Mouse (Mus musculus): ENCODE results near the gene Reps2.

The Reps2 gene

DNA sequence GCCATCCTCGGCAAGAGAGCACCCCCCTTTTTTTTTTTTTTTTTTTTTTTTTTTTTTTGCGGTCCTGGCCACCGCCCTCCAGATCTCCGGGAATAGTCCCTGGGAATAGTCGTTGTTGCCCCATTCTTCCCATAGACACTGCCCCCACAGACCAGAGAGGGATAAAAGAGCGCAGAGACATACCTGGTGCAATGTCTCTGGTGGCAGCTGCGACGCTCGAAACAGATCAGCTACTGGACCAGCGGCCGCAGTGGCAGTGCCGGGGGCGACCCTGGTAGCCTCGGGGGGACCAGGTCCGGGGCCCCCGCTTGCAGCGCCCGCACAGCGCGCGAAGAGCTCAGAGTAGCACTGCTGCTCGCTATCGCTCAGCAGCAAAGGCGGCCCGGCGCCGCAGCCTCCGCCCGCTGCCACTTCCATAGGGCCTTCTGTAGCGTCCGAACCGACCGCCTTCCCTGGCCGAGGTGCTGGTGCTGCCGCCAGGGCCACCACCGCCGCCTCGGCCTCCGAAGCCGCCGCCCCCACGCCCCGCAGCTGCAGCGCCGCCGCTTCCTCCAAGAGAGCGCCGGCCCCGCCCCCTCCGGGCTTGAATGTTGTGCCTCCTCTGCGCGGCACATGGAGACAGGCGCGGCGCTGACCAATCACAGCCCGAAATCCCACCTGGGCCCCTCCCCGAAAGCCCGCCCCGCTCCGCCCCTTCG is at the start of gene Reps2:
TSS of gene Reps2 (minus strand) at position 559 of the 698 bp plus-strand sequence.
- no peak for DNase-seq (ENCODE audit: low read depth)

DNA sequence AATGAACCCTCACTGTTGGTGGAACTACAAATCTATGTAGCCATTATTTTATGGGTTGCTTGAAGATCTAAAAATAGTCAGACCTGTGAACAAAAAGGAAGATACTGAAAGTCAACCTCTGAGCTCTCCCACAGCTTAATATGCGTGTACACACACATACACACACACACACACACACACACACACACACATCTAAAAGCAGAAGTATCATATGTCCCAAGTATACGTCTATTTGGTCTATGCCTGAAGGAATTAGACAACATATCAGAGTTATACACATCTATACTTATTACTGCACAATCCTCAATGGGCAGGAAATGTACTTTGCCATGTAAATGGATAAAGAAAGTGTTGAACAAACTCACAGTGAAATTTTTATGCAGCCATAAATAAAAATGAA is 47.8 kb upstream of the Reps2 start:
- DNase-seq (ENCODE audit: low read depth) = peak; percentile 7

DNA sequence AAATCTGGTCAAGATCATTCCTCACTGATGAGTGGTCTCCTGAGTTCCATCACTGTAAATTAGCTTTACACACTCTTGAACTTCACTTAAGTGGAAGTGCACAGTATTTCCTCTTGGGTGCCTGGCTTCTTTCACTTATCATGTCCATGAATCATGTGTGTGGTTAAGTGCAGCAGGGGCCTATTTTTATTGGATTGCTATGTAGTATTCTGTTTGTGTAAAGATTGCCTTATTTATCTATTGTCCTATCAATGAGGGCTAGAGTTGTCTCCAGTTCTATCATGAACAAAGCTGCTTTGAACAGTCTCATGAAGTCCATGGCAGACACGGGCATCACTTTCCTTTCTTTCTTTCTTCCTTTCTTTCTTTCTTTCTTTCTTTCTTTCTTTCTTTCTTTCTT is 41.9 kb upstream of the Reps2 start:
- no peak for DNase-seq (ENCODE audit: low read depth)

DNA sequence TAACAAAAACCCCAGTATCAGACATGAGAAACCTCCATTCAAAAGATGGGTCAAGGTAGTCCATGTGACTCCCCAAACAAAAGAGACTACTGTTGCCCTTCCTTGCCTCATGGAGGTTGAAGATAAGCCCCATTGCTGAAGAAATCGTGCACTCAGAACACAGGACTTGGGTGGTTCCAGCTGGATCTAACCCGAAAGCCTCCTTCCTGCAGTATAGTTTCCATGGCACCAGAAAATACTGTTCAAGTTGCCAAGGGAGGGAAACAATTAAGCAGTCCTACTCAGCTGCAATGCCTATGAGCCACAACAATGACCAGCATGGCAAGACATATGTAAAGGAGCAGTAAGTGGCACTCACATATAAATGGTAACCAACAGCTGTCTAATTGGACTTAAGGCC is 36.1 kb upstream of the Reps2 start:
- DNase-seq (ENCODE audit: low read depth) = no peak

DNA sequence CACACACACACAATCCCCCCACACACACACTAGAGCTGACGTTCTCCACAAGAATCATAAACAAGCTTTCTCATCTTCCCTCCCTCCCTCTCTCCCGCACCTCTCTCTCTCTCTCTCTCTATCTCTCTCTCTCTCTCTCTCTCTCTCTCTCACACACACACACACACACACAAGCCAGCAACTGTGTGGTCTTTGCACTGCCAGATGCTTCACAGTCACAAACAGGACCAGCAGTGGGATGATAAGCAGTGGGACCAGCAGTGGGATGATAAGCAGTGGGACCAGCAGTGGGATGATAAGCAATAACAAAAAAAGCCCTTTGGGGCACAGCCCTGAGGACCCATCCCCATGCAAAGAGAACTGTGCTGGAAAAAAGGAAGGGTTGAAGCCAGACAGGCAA is 35.4 kb upstream of the Reps2 start:
- DNase-seq (ENCODE audit: low read depth) = no peak

DNA sequence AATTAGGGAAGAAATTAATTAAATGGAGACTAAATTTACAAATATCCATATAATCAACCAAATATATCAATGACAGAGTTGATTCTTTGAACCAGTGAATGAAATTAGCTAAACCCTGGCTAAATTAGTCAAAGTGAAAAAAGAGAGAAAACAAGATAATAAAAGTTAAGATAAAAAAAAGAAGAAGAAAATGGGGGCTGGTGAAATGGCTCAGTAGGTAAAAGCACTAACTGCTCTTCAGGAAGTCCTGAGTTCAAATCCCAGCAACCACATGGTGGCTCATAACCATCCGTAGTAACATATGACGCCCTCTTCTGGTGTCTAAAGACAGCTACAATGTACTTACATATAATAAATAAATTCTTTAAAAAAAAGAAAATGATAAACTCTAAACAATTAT is 22.7 kb upstream of the Reps2 start:
- no peak for DNase-seq (ENCODE audit: low read depth)

DNA sequence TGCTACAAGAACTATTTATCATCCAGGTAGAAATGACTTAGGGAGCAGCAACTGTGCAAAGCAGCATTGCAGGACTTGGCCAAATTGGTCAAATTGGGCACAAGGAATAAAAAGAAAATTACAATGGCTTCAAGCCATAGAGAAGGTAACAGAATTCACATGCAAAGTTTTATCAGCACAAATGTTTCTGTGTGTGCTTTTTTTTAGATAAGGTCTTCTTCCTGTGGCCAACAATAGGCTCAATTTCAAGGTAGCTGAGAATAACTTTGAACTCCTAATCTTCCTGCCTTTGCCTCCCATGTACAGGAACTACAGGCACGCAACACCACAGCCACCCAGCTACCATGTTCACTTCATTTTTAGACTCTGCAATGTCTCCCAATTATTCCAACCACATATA is 16.7 kb upstream of the Reps2 start:
- no peak for DNase-seq (ENCODE audit: low read depth)

DNA sequence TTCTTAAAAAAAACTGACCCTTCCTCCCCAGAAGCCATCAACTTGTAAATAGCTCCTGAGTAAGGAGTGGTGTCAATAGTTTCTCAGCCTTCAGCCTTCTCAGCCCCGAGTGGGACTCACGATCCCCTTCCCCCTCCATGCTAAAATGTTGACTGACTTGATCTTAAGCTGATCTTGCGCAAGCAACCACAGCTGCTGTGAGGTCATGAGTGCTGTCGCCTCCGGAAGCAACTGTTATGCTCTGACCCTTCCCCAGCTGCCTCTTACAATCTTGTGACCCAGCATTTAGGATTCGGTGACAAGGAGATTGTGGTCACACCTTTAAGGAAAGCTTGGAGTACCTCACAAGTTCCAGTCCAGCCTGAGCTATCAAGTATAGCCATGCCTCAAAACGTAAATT is 10.1 kb upstream of the Reps2 start:
- DNase-seq (ENCODE audit: low read depth) = peak; percentile 23

DNA sequence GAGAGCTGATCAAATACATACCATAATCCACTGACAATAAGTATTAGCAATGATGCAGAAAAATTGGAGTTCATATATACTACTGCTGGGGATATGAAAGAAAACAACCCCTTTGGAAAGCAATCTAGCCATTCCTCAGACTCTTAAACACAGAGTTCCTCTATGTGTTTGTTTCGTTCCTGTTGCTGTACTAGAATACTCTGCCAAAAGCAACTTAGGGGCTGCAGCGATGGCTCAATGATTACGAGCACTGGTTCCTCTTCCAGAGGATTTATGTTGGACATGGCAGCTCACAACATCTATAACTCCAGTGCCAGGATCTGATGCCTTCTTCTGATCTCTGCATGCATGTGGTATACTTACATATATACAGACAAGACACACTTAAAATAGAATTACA is 9.0 kb upstream of the Reps2 start:
- no peak for DNase-seq (ENCODE audit: low read depth)

DNA sequence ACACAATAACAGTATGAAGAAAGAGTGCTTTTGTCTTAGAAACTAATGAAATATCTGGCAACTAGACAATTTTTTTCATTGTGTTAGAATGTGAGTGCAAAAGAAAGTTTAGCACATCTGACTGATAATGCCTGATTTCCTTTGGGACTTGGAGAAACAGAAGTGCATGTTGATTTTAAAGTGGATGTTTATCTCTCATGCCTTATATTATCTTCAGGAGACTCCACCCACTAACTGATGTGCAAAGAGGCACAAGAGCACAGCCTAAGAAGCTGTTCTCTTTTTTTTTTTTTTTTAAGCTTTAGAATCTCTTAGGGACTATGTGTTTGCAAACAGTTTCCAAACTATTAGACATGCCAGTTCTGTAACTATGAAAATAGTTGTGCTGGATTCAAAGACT is 7.7 kb upstream of the Reps2 start:
- no peak for DNase-seq (ENCODE audit: low read depth)

DNA sequence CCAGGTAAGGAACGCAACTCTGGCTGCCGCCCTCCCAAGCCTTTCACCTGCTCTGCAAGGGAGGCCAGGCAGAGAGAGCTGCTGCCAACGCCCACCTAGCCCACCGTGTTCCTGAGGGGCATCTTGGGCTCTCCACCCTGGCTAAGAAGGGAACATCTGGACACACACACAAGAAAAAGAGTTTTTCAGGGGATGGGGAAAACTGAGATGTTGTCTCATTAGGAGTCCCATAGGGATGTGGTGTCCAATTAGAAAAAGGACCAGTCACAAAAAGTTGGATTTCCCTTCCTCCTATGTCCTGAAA is 292 bp upstream of the Reps2 start:
- no peak for DNase-seq (ENCODE audit: low read depth)

DNA sequence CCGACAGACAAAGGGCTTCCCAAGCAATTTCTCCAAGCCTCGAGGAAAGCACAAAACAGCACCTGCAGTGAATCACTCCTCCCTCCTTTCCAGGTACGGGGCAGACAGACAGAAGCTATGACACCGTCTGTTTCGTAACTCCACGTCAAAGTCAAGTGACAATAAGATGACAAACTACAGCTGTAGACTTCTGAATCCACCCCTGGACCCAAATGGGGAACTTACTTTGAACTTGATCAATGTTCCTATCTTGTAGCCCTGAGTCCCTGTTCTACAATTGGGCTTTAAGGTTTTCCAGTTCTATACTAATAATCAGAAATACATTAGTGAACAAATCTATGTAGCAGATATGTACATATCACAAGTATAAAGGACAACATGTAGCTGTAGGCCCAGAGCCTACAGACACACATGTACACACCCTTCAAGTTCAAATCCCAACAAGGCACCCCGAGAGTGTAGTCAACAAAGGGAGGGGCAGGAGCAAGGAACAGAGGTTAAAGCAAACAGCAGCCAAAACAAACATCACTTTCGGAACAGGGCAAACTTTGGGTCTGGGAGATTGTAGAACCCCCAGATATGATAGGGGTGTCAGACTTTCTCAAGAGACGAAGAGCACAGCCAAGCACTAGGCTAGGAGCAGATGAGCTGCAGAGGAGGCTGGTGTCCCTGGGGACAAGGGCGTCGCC is 903 bp downstream of the Reps2 start:
- no peak for DNase-seq (ENCODE audit: low read depth)

DNA sequence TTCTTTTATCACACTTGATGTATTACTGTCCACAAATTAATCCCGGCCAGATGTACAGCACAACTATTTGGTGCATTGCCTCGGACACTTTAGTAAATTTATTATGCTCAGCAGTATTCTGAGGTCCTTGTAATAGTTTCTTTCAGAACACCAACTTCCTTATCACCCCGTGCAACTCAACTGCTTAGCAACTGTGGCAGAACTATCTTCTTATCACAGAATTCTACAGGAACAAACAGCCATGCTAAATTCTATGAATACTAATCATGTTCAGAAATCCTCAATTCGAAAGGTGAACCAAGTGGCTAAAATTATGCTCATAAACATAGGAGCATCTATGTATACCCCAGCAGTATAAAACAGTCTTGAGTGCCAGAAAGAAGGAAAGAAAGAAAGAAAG is 1.7 kb downstream of the Reps2 start:
- no peak for DNase-seq (ENCODE audit: low read depth)

DNA sequence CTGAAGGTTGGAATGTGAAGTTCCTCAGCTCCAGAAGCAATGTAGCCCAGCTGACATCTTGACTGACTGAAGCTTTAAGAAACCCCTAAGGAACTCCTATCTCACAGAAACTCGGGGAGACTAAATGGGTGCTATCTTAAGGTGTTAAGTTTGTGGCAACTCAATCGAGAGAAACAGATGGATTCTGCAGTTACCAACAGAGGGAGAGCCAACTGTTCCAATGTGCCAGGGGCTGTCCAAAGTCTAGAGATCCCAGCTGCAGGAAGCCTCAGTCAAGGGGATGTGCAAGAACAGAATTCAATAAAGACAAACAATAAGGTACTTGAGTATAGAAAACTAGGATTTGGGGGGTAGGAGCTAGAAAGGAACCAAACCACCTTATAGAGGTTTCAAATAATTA is 8.3 kb downstream of the Reps2 start:
- DNase-seq (ENCODE audit: low read depth) = no peak

DNA sequence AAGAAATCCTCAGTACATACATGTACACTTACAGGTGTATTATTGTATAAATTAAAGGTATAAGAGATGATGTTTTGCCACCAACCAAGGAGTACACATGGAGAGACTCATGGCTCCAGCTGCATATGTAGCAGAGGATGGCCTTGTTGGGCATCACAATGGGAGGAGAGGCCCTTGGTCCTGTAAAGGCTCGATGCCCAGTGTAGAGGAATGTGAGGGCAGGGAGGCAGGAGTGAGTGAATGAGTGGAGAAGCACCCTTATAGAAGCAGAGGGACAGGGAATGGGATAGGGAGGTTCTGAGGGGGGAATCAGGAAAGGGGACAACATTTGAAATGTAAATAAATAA is 21.4 kb downstream of the Reps2 start:
- no peak for DNase-seq (ENCODE audit: low read depth)

DNA sequence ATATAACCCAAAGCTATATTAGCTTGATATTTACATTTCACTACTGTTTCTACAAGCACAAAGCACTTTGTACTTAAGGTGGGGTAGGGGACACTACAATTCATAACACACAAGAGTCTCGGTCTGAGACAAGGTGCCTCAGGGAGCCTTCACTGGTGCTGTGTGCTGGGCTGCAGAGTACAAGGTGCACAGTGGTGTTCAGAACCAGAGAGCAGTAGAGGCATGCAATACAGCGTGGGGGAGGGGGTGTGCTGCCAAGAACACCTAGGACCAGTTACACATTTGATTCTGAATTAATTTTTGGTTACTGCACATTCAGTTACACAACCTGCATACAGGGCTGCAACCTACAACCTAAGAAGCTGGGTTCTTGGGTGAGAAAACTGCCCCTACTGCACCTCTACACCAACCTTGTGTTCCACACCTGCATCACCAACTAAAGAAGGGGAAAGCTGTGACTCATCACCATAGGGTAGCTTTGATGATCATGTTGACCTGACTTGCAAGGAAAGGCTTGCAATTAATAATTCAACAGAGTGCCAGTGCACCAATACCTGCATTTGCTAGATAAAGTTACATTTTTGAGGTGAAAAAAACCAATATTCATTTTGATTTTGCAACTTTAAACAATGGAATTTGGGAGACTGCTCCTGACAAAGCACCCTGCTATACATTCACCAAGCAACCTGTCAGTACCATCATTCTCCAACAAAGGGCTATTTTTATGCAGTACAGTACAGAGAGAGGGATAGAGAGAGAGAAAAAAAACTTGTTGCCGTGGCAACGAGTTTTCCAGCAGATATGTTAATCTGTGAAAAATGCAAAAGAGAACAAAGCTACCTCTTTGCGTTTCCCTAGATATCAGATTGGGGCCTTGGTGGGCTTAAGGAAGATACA is 22.0 kb downstream of the Reps2 start:
- DNase-seq (ENCODE audit: low read depth) = no peak

DNA sequence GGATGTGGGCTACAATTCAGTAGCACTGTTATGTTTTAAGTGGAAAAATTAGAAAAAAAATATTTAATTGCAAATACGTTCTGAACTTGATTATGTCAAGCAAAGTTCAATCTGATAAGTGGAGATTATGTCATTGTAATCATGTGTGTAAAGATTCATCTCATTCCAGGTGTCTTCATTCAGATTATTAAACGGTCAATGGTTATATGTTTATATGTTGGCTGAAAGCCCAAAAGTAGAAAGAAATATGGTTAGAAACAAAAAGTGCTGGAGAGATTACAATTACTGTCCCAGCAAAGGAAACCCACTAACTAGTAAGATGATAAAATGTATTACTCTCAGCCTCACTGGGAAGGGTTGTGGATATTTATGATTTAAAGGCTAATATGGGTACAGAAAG is 23.7 kb downstream of the Reps2 start:
- no peak for DNase-seq (ENCODE audit: low read depth)

DNA sequence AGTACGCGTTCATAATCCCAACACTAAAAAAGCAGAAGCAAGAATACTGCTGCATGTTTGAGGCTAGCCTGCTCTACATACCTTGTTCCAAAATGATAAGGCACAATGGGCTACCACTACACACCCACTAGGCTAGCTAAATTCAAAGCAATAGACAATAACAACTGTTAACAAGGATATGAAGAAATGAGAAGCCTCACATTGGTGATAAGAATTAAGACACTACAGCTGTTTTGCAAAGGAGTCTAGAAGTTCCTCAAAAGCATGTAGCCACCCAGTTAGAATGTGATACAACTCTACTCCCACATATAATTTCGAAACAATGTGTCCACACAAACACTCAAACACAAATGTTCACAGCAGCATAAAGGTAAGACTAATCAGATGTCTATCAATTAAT is 24.9 kb downstream of the Reps2 start:
- peak; percentile 4 for DNase-seq (ENCODE audit: low read depth)

DNA sequence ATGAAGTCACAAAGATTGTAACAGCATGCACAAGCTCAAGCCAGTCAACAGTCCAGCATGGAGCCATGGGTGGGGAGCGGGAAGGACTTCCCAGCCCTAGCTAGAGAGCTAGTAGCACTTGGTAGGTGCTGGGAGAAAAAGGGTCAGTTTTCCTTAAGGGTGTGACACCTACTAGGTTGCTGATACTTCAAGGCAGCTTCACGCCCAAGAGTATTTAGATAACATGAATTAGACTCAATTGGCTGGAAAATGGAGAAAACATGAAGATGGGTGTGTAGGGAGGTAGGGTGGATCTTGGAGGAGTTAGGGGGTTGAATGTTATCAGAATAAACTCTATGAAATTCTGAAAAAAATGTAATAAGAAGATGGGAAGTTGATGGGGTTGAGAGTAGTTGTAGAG is 37.3 kb downstream of the Reps2 start:
- no peak for DNase-seq (ENCODE audit: low read depth)

DNA sequence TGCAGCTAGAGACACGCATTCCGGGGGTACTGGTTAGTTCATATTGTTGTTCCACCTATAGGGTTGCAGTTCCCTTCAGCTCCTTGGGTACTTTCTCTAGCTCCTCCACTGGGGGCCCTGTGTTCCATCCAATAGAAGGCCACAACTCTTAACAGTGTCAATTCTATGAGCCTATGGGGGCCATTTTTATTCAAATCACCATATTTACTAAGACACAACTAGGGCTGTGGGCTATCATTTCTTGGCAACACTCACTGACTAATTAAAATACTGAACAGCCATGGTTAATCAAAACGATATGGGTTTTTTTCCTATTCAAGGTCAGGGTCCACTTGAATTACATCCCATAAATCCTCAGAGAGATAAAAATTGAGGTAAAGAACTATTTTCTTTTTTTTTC is 43.8 kb downstream of the Reps2 start:
- DNase-seq (ENCODE audit: low read depth) = no peak

DNA sequence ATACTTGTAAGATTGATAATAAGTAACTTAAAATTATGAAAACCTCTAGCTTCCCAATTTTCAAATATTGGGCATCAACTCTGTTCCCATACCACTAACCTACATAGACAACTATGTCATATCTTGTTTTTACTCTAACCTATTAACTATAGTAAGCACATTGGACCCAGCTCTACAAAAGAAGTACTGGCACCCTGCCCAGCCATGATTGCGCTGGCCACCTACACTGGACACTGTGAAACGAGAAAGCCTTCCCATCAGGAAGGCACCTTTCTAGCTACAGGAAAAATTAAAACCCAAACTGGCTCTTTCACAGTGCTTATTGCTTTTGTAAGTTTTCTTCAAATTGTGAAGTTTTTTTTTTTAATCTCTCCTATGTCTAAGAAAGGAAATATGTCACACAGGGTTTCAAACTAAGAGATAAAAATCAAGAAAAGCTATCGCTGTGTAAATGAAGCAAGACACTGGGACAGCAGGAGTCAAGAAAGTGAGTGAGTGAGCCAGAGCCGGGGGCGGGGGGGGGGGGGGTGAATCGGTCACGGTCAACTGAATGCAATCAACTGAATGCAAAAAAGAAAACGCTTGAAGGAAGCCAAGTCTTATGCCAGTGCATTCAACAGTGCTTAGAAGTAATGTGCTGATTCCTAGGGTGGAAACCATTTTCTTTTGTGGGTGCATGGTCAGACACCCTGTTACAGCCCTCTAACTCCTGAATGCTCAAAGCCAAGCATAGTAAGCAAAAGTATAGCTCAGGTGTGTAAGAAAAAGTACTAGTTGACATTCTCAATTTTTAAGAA is 52.2 kb downstream of the Reps2 start:
- DNase-seq (ENCODE audit: low read depth) = no peak

DNA sequence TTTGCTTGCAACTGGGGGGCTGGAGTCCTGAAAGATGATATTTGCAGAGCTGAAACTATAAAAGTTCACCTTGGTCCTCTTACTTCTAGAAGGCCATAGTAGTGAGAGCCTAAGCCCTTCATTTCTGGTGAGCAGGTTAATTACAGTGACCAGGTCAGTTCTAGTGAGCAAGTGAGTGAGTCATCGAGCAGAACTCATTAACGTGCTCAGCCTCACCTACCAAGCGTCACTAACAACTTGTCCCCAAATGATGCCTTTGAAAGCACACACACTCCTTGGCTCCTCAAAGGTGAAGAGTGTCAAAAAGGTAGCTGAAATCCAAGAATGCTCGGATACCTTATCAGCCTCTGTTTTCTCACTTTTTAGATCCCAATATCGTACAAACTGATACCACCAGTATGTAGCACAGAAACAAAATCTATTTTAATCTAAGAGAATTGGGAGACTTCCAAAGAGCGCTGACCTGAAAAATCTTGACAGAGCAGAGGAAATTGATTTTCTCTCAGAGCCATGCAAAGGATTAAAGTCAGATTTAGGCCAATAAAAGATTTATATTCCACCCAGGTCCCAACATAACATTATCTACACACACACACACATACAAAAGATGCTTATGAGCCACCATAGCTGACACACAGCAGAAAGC is 53.2 kb downstream of the Reps2 start:
- no peak for DNase-seq (ENCODE audit: low read depth)

All from 416B (cell line).